Mouse (Mus musculus) midbrain, postnatal 0 days (tissue): ENCODE measurements at regions not wholly inside any gene's neighbourhood (a gene's known extent, or its start where the extent isn't known, plus 50 kb on each side); places are given as distances from the start of the nearest gene placed in this dataset.

ENCODE experiments used
- ATAC-seq: fragments of 200-750 bp; cut with Nextera tagmentation; 2 replicates; pipeline ENCODE4 v1.8.0; 2017; ENCODE audit warnings: moderate number of reproducible peaks, mild to moderate bottlenecking, moderate TSS enrichment, moderate library complexity; ENCODE audit not compliant: low FRiP score
- DNase-seq: peaks from one replicate; pipeline ENCODE4 v3.0.0-alpha.2; 2015; ENCODE audit warnings: low spot score
- H3K27ac ChIP-seq: fragments of 300-500 bp; sonication (generic); 2 replicates; pipeline ENCODE4 v1.5.1; 2014; ENCODE audit warnings: low read depth, mild to moderate bottlenecking, low read length, mixed read lengths
- H3K27me3 ChIP-seq: fragments of 300-500 bp; sonication (generic); 2 replicates; pipeline ENCODE4 v1.6.1; 2014; ENCODE audit warnings: low read length, control low read depth, mixed read lengths; ENCODE audit not compliant: insufficient read depth
- H3K36me3 ChIP-seq: fragments of 300-500 bp; sonication (generic); 2 replicates; pipeline ENCODE4 v1.6.1; 2014; ENCODE audit warnings: low read length, control low read depth, mixed read lengths; ENCODE audit not compliant: insufficient read depth
- H3K4me1 ChIP-seq: fragments of 300-500 bp; sonication (generic); 2 replicates; pipeline ENCODE4 v1.6.1; 2014; ENCODE audit warnings: mild to moderate bottlenecking, control low read depth, antibody characterized with exemption, low read length, mixed read lengths; ENCODE audit not compliant: insufficient read depth
- H3K4me2 ChIP-seq: fragments of 300-500 bp; sonication (generic); 2 replicates; pipeline ENCODE4 v1.6.1; 2014; ENCODE audit warnings: low read depth, mild to moderate bottlenecking, low read length, mixed read lengths; ENCODE audit not compliant: poor library complexity, severe bottlenecking
- H3K4me3 ChIP-seq: fragments of 300-500 bp; sonication (generic); 2 replicates; pipeline ENCODE4 v1.5.1; 2014; ENCODE audit warnings: low read depth, mild to moderate bottlenecking, low read length, moderate library complexity
- H3K9ac ChIP-seq: fragments of 300-500 bp; sonication (generic); replicated peaks from 2 replicates; pipeline ENCODE4 v1.6.1; 2014; ENCODE audit warnings: mild to moderate bottlenecking, low read length, moderate library complexity, mixed read lengths; ENCODE audit not compliant: poor library complexity, severe bottlenecking
- H3K9me3 ChIP-seq: fragments of 300-500 bp; sonication (generic); 2 replicates; pipeline ENCODE4 v1.6.1; 2016; ENCODE audit warnings: low read length, control low read depth
- CTCF ChIP-seq: IDR thresholded peaks from 2 replicates; pipeline ENCODE4 v1.5.1; 2016; ENCODE audit warnings: antibody characterized with exemption, mild to moderate bottlenecking
- WGBS: fragments of 180-500 bp; shearing (Covaris S2); extraction: QIAGEN DNeasy Blood & Tissue Kit; methylation state at CpG from one replicate; pipeline ENCODE4 v1.1.7; 2014; 5-methylcytosine and 5-hydroxymethylcytosine counted together

GRCm38 (mm10) chr4:127440602-127441001, 82.6 kb upstream of the Gjb5 start:
- Histone ChIP-seq H3K27ac (no peak overlapping the region), H3K36me3 (no peaks in the 10 kb centered on the region), H3K9me3 (no peaks in the 10 kb centered on the region), H3K4me1 (no peaks in the 10 kb centered on the region), H3K4me3 (no peak overlapping the region), H3K4me2 (no peak overlapping the region), H3K27me3 (no peaks in the 10 kb centered on the region), H3K9ac (no peak overlapping the region)
- DNase-seq (no peak), ATAC-seq (no peak)
- TF ChIP-seq CTCF, result no peak
- 84% methylated on average over 7 of the region's 7 CpGs for WGBS

GRCm38 (mm10) chr4:127435076-127435475, 77.1 kb upstream of the Gjb5 start:
- Histone ChIP-seq H3K4me1 (no peaks in the 10 kb centered on the region), H3K27me3 (no peaks in the 10 kb centered on the region), H3K27ac (no peak overlapping the region), H3K4me3 (no peak overlapping the region), H3K9ac (no peak overlapping the region), H3K9me3 (no peaks in the 10 kb centered on the region), H3K36me3 (no peaks in the 10 kb centered on the region), H3K4me2 (no peak overlapping the region)
- TF ChIP-seq CTCF, result peak; percentile 69
- 24% methylated on average over 7 of the region's 8 CpGs for WGBS
- ATAC-seq (no peak), DNase-seq (peak; percentile 84)

GRCm38 (mm10) chr4:127430237-127430636, 72.3 kb upstream of the Gjb5 start:
- Histone ChIP-seq H3K4me2 (no peak overlapping the region), H3K36me3 (no peaks in the 10 kb centered on the region), H3K27ac (no peak overlapping the region), H3K4me1 (no peaks in the 10 kb centered on the region), H3K27me3 (no peaks in the 10 kb centered on the region), H3K9me3 (0 out of 2 replicates have a peak, but pooled peaks cover 4% of the 10 kb centered on the region), H3K4me3 (no peak overlapping the region), H3K9ac (no peak overlapping the region)
- no peak for ATAC-seq
- TF ChIP-seq CTCF, result no peak
- 0% methylated on average over 1 of the region's 1 CpGs for WGBS
- DNase-seq, result no peak

GRCm38 (mm10) chr4:127429748-127430147, 71.8 kb upstream of the Gjb5 start:
- WGBS, result 50% methylated on average over 1 of the region's 1 CpGs
- Histone ChIP-seq H3K4me1 (no peaks in the 10 kb centered on the region), H3K4me3 (no peak overlapping the region), H3K9ac (no peak overlapping the region), H3K27ac (no peak overlapping the region), H3K27me3 (no peaks in the 10 kb centered on the region), H3K4me2 (no peak overlapping the region), H3K36me3 (no peaks in the 10 kb centered on the region), H3K9me3 (0 out of 2 replicates have a peak, but pooled peaks cover 4% of the 10 kb centered on the region)
- no peak for TF ChIP-seq CTCF
- DNase-seq, result no peak
- no peak for ATAC-seq

GRCm38 (mm10) chr4:127423855-127424254, 65.9 kb upstream of the Gjb5 start:
- no peak for ATAC-seq
- 51% methylated on average over 7 of the region's 7 CpGs for WGBS
- DNase-seq, result no peak

GRCm38 (mm10) chr4:127421927-127422450, 64.0 kb upstream of the Gjb5 start:
- Histone ChIP-seq H3K4me1 (no peaks in the 10 kb centered on the region), H3K27me3 (no peaks in the 10 kb centered on the region), H3K9ac (no peak overlapping the region), H3K4me2 (no peak overlapping the region), H3K27ac (no peak overlapping the region), H3K4me3 (no peak overlapping the region), H3K36me3 (no peaks in the 10 kb centered on the region), H3K9me3 (no peaks in the 10 kb centered on the region)
- no peak for ATAC-seq
- DNase-seq, result no peak
- 88% methylated on average over 6 of the region's 6 CpGs for WGBS
- no peak for TF ChIP-seq CTCF

More at GRCm38 (mm10) chr4:127423855-127424254, 65.9 kb upstream of the Gjb5 start:
- Histone ChIP-seq H3K9me3 (0 out of 2 replicates have a peak, but pooled peaks cover 2% of the 10 kb centered on the region), H3K4me1 (no peaks in the 10 kb centered on the region), H3K36me3 (no peaks in the 10 kb centered on the region), H3K27me3 (no peaks in the 10 kb centered on the region), H3K4me2 (no peak overlapping the region), H3K27ac (no peak overlapping the region), H3K9ac (no peak overlapping the region), H3K4me3 (no peak overlapping the region)
- no peak for TF ChIP-seq CTCF
